Mouse (Mus musculus) lung, adult 2 months (tissue): Measurements from ENCODE around the gene Atxn2.

Experiments
- CTCF ChIP-seq: fragments of 200-500 bp; IDR thresholded peaks from 2 replicates; pipeline ENCODE4 v1.5.1; 2011; ENCODE audit warnings: mild to moderate bottlenecking, low read length, control low read depth; ENCODE audit not compliant: insufficient read depth
- POLR2A ChIP-seq: fragments of 200-500 bp; IDR thresholded peaks from 2 replicates; pipeline ENCODE4 v1.6.1; 2011; ENCODE audit warnings: low read depth, mild to moderate bottlenecking, control low read depth, low read length, borderline replicate concordance; ENCODE audit errors: extremely low read depth

GRCm38 (mm10) chr5:121720888-121721585 is 9.9 kb downstream of the Atxn2 start:
- TF ChIP-seq POLR2A (no peak), CTCF (0 out of 2 replicates have a peak, but pooled peaks have one; percentile 11)
